Mouse (Mus musculus): ENCODE data around the gene Agap2. TPM values are rescaled to one million over a fixed set of nuclear protein-coding genes. Genes with fewer than 3 reads are reported as not detected.

Gene Agap2
- polyA plus RNA-seq, 1 experiment from 2014 or later = 0.05 TPM

DNA sequence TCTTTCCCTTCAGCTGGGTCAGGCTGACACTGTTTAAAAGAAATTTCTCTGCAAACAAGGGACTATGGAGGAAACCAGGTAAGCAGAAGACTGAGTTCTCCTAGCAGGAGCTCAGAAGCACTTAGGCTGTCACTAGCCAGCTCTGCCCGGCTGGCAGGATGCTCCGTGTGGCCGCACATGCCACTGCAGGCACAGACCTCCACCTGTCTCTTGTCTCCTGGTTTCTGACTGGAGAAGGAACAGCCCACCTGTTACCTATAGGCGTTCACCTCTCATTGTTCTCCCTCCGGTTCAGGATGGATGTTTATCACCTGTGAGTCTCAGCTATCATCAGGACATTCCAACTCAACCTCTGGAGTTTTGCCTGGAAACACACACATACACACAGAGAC, 8.8 kb downstream of the Agap2 start:
- Histone ChIP-seq H3K27ac (replicated peaks; ENCODE audit: low read depth, low read length) (no peak overlapping the region), H3K9ac (ENCODE audit: low read length) (no peak overlapping the region), H3K9me3 (ENCODE audit: control insufficient read depth, low read length) (0 out of 2 replicates have a peak, but pooled peaks cover 3% of the 10 kb centered on the region), H3K27me3 (ENCODE audit: control insufficient read depth, insufficient read depth, low read length) (peaks cover 61% of the 10 kb centered on the region), H3K4me2 (ENCODE audit: low read depth, severe bottlenecking) (no peak overlapping the region), H3K36me3 (ENCODE audit: control insufficient read depth, insufficient read depth, low read length) (no peaks in the 10 kb centered on the region), H3K4me1 (ENCODE audit: control insufficient read depth, insufficient read depth, low read length) (peaks cover 21% of the 10 kb centered on the region), H3K4me3 (ENCODE audit: low read depth, low read length) (no peak overlapping the region)
- WGBS = 49% methylated on average over 5 of the region's 5 CpGs
- DNase-seq (ENCODE audit: low spot score) (no peak), ATAC-seq (ENCODE audit: insufficient number of reproducible peaks, low FRiP score, low TSS enrichment, low read depth) (no peak)

DNA sequence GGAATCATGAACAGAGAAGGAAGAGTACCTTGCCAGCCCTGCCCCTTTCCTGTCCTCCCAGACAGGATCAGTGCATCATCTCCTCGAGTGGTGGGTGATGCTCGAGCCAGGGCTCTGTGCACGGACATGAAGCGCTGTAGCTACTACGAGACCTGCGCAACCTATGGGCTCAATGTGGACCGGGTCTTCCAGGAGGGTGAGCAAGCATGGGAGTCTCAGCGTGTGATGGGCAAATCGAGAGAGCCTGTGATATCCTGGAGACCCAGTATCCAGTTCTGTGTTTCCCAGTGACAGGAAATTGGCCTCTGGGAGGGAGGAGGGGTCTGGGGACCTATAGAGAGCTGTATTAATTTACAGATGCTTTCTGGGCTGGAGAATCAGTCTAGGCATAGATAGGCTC, 10.0 kb downstream of the Agap2 start:
- H3K4me2 ChIP-seq (ENCODE audit: low read depth, severe bottlenecking) = no peak overlapping the region
- no peaks in the 10 kb centered on the region for H3K36me3 ChIP-seq (ENCODE audit: control insufficient read depth, insufficient read depth, low read length)
- H3K9ac ChIP-seq (ENCODE audit: low read length) = no peak overlapping the region
- DNase-seq (ENCODE audit: low spot score) (no peak), ATAC-seq (ENCODE audit: insufficient number of reproducible peaks, low FRiP score, low TSS enrichment, low read depth) (no peak)
- no peak overlapping the region for H3K27ac ChIP-seq (replicated peaks; ENCODE audit: low read depth, low read length)
- 0 out of 2 replicates have a peak, but pooled peaks cover under 1% of the 10 kb centered on the region for H3K9me3 ChIP-seq (ENCODE audit: control insufficient read depth, low read length)
- WGBS = 82% methylated on average over 9 of the region's 9 CpGs
- peaks cover 60% of the 10 kb centered on the region for H3K27me3 ChIP-seq (ENCODE audit: control insufficient read depth, insufficient read depth, low read length)
- H3K4me1 ChIP-seq (ENCODE audit: control insufficient read depth, insufficient read depth, low read length) = peaks cover 10% of the 10 kb centered on the region
- H3K4me3 ChIP-seq (ENCODE audit: low read depth, low read length) = no peak overlapping the region

- WGBS = 75% methylated on average over 6 of the region's 6 CpGs
Observed at GRCm38 (mm10) chr10:127085633-127086032, 10.5 kb downstream of the Agap2 start.

DNA sequence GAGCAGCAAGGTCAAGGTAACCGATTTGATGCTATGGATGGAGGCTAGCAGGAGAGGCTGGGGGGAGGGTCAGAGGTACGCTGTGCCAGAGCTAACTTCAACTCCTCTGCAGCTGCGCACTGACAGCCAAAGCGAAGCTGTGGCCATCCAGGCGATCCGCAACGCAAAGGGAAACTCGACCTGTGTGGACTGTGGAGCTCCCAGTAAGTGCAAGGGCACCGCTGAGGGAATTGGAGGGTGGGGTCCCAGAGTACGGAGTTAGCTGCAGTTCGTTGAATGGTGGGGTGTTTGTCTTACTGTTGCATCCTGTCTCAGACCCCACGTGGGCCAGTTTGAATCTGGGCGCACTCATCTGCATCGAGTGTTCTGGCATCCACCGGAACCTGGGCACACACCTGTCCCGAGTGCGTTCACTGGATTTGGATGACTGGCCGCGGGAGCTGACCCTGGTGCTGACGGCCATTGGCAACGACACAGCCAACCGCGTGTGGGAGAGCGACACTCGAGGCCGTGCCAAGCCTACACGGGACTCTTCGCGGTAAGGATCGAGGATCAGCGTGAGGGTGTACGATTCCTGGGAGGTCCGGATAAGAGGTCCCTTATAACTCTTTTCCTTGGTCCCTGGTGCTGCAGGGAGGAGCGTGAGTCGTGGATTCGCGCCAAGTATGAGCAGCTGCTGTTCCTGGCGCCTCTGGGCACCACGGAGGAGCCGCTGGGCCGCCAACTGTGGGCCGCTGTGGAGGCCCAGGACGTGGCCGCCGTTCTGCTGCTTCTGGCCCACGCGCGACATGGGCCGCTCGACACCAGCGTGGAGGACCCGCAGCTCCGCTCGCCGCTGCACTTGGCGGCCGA, 15.7 kb downstream of the Agap2 start:
- Histone ChIP-seq H3K27ac (replicated peaks; ENCODE audit: low read depth, low read length) (no peak overlapping the region), H3K9me3 (ENCODE audit: control insufficient read depth, low read length) (no peaks in the 10 kb centered on the region), H3K9ac (ENCODE audit: low read length) (no peak overlapping the region), H3K27me3 (ENCODE audit: control insufficient read depth, insufficient read depth, low read length) (peaks cover 52% of the 10 kb centered on the region), H3K4me1 (ENCODE audit: control insufficient read depth, insufficient read depth, low read length) (peaks cover 3% of the 10 kb centered on the region; the same call in 1 of the 2 replicates), H3K4me3 (ENCODE audit: low read depth, low read length) (no peak overlapping the region), H3K36me3 (ENCODE audit: control insufficient read depth, insufficient read depth, low read length) (no peaks in the 10 kb centered on the region; the same call in 1 of the 2 replicates), H3K4me2 (ENCODE audit: low read depth, severe bottlenecking) (0 out of 2 replicates have a peak overlapping the region, but pooled peaks have one; percentile 10)
- 11% methylated on average over 57 of the region's 57 CpGs for WGBS
- peak; percentile 79 for DNase-seq (ENCODE audit: low spot score)
- no peak for ATAC-seq (ENCODE audit: insufficient number of reproducible peaks, low FRiP score, low TSS enrichment, low read depth)

More at GRCm38 (mm10) chr10:127085633-127086032, 10.5 kb downstream of the Agap2 start:
- H3K27ac ChIP-seq (replicated peaks; ENCODE audit: low read depth, low read length) = no peak overlapping the region
- no peak for ATAC-seq (ENCODE audit: insufficient number of reproducible peaks, low FRiP score, low TSS enrichment, low read depth)
- no peaks in the 10 kb centered on the region for H3K36me3 ChIP-seq (ENCODE audit: control insufficient read depth, insufficient read depth, low read length)
- peaks cover 7% of the 10 kb centered on the region for H3K4me1 ChIP-seq (ENCODE audit: control insufficient read depth, insufficient read depth, low read length)
- no peaks in the 10 kb centered on the region for H3K9me3 ChIP-seq (ENCODE audit: control insufficient read depth, low read length)
- DNase-seq (ENCODE audit: low spot score) = no peak
- H3K27me3 ChIP-seq (ENCODE audit: control insufficient read depth, insufficient read depth, low read length) = peaks cover 60% of the 10 kb centered on the region
- H3K4me3 ChIP-seq (ENCODE audit: low read depth, low read length) = no peak overlapping the region
- H3K4me2 ChIP-seq (ENCODE audit: low read depth, severe bottlenecking) = no peak overlapping the region
- H3K9ac ChIP-seq (ENCODE audit: low read length) = no peak overlapping the region

GRCm38 (mm10) chr10:127091507-127092396, 16.7 kb downstream of the Agap2 start:
- ATAC-seq (ENCODE audit: insufficient number of reproducible peaks, low FRiP score, low TSS enrichment, low read depth) = no peak
- no peak overlapping the region for H3K9ac ChIP-seq (ENCODE audit: low read length)

DNA sequence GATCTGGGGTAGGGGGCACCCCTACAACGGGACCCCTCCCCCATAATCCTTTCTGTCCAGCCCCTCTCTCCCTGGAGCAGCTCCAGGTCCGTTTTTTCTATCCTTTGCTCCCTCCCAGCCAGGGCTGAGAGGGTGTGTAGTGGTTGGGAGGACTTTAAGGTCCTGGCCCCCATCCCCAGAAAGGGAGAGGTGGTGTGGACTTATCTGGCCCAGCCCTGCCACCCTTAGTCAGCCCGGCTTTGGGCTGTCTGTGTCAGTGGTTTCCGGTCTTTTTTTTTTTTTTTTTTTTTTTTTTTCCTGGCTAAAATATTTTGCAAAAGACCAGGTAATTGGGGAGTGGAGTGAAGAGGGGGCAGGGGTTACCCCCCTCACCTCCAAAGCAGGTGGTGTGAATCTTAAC, 17.7 kb downstream of the Agap2 start:
- H3K4me1 ChIP-seq (ENCODE audit: control insufficient read depth, insufficient read depth, low read length) = peaks cover 3% of the 10 kb centered on the region; the same call in 1 of the 2 replicates
- no peak for ATAC-seq (ENCODE audit: insufficient number of reproducible peaks, low FRiP score, low TSS enrichment, low read depth)
- H3K9me3 ChIP-seq (ENCODE audit: control insufficient read depth, low read length) = no peaks in the 10 kb centered on the region
- no peak for DNase-seq (ENCODE audit: low spot score)
- 45% methylated on average over 4 of the region's 4 CpGs for whole genome bisulfite sequencing
- H3K4me2 ChIP-seq (ENCODE audit: low read depth, severe bottlenecking) = no peak overlapping the region
- no peak overlapping the region for H3K9ac ChIP-seq (ENCODE audit: low read length)
- no peak overlapping the region for H3K4me3 ChIP-seq (ENCODE audit: low read depth, low read length)
- H3K36me3 ChIP-seq (ENCODE audit: control insufficient read depth, insufficient read depth, low read length) = peaks cover 6% of the 10 kb centered on the region; the same call in 1 of the 2 replicates
- H3K27me3 ChIP-seq (ENCODE audit: control insufficient read depth, insufficient read depth, low read length) = peaks cover 52% of the 10 kb centered on the region
- no peak overlapping the region for H3K27ac ChIP-seq (replicated peaks; ENCODE audit: low read depth, low read length)

More at GRCm38 (mm10) chr10:127091507-127092396, 16.7 kb downstream of the Agap2 start:
- Histone ChIP-seq H3K36me3 (ENCODE audit: control insufficient read depth, insufficient read depth, low read length) (peaks cover 3% of the 10 kb centered on the region; the same call in 1 of the 2 replicates), H3K4me2 (ENCODE audit: low read depth, severe bottlenecking) (no peak overlapping the region), H3K27ac (replicated peaks; ENCODE audit: low read depth, low read length) (no peak overlapping the region), H3K4me3 (ENCODE audit: low read depth, low read length) (peak overlapping the region; percentile 14; the same call in 1 of the 2 replicates), H3K4me1 (ENCODE audit: control insufficient read depth, insufficient read depth, low read length) (peaks cover 3% of the 10 kb centered on the region; the same call in 1 of the 2 replicates), H3K9me3 (ENCODE audit: control insufficient read depth, low read length) (no peaks in the 10 kb centered on the region), H3K27me3 (ENCODE audit: control insufficient read depth, insufficient read depth, low read length) (peaks cover 52% of the 10 kb centered on the region)
- no peak for DNase-seq (ENCODE audit: low spot score)
- WGBS = 7% methylated on average over 51 of the region's 51 CpGs

DNA sequence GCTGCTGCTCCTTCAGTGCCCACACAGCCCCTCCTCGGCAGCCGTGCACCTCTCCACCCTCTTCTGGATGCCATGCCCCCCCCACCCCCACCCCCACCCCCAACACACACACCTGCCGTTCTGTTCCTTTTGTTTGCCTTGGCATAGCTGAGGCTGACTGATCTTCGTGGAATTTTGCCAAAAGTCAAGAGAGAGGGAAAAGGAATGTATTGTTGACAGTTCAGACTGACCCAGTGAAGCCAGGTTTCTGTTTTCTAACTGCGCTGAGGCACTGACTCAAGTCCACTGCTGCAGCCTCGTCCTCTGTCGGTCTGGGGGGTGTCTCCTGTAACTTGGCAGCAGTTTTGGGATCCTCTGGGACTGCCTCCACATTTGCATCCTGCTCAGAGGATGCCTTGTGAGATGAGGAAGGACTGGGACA, 19.3 kb downstream of the Agap2 start:
- Histone ChIP-seq H3K27ac (replicated peaks; ENCODE audit: low read depth, low read length) (no peak overlapping the region), H3K36me3 (ENCODE audit: control insufficient read depth, insufficient read depth, low read length) (peaks cover 12% of the 10 kb centered on the region; the same call in 1 of the 2 replicates), H3K4me1 (ENCODE audit: control insufficient read depth, insufficient read depth, low read length) (peaks cover 3% of the 10 kb centered on the region; the same call in 1 of the 2 replicates), H3K9ac (ENCODE audit: low read length) (no peak overlapping the region), H3K9me3 (ENCODE audit: control insufficient read depth, low read length) (no peaks in the 10 kb centered on the region), H3K4me3 (ENCODE audit: low read depth, low read length) (no peak overlapping the region), H3K4me2 (ENCODE audit: low read depth, severe bottlenecking) (no peak overlapping the region), H3K27me3 (ENCODE audit: control insufficient read depth, insufficient read depth, low read length) (peaks cover 43% of the 10 kb centered on the region)
- 69% methylated on average over 7 of the region's 7 CpGs for WGBS
- DNase-seq (ENCODE audit: low spot score) (no peak), ATAC-seq (ENCODE audit: insufficient number of reproducible peaks, low FRiP score, low TSS enrichment, low read depth) (no peak)

DNA sequence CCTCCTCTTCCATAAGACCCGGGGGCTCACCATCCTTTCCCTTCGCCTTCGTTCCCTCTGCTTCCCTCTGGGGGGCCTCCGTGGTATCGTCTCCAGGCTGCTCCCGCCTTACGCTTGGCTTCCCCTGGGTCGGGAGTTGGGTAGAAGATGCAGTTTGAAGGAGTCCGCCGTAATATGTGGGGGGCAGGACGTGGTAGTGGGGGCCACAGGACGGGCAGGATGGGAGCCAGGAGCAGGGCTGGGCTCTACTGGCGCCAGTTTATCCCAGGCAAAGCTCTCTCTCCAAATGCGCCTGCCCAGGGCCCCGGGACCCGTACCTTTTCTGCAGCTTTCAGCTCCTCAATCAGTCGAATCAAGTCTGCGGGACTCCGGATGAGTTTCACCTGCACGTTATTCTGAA, 23.4 kb downstream of the Agap2 start:
- Histone ChIP-seq H3K9ac (ENCODE audit: low read length) (no peak overlapping the region), H3K4me1 (ENCODE audit: control insufficient read depth, insufficient read depth, low read length) (no peaks in the 10 kb centered on the region), H3K36me3 (ENCODE audit: control insufficient read depth, insufficient read depth, low read length) (peaks cover 12% of the 10 kb centered on the region; the same call in 1 of the 2 replicates), H3K27ac (replicated peaks; ENCODE audit: low read depth, low read length) (no peak overlapping the region), H3K4me2 (ENCODE audit: low read depth, severe bottlenecking) (no peak overlapping the region), H3K9me3 (ENCODE audit: control insufficient read depth, low read length) (no peaks in the 10 kb centered on the region), H3K27me3 (ENCODE audit: control insufficient read depth, insufficient read depth, low read length) (peaks cover 3% of the 10 kb centered on the region; the same call in 1 of the 2 replicates), H3K4me3 (ENCODE audit: low read depth, low read length) (no peak overlapping the region)
- WGBS = 78% methylated on average over 20 of the region's 20 CpGs
- ATAC-seq (ENCODE audit: insufficient number of reproducible peaks, low FRiP score, low TSS enrichment, low read depth) (no peak), DNase-seq (ENCODE audit: low spot score) (no peak)
